Mouse (Mus musculus): ENCODE results near the gene Mrpl58. TPM values are rescaled to one million over a fixed set of nuclear protein-coding genes. Genes with fewer than 3 reads are reported as not detected.

Mrpl58 gene
- polyA plus RNA-seq, 1 experiment from 2014 or later, result 224 TPM

DNA sequence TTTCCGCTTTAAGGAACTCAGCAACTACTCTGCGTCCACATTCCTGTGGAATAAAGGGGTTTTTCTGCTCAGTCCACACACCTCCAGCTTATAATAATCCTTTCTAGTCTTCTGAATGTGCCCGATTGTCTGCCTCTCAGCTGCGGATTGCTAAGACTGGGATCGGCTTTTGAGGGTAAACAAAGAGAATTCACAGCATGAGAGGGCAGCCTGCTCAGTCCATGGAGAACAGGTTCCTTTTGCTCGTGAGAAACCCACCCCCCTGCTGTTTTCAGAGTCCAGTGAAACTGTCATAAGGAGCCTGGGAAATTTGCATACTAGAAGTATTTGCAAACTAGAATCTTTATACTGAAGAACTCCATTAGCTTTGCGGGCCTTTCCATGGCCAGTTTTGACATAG, 6.0 kb downstream of the Mrpl58 start:
- H3K4me2 ChIP-seq (ENCODE audit: low read length), result no peak overlapping the region
- H3K36me3 ChIP-seq (ENCODE audit: control insufficient read depth, insufficient read depth, low read length), result peaks cover 53% of the 10 kb centered on the region
- ATAC-seq (replicated peaks; ENCODE audit: low FRiP score, low TSS enrichment, low read depth), result no peak
- no peak overlapping the region for H3K4me3 ChIP-seq (ENCODE audit: low read depth, low read length)
- 79% methylated on average over 7 of the region's 7 CpGs for WGBS
- no peak for DNase-seq (ENCODE audit: low spot score)
- H3K9ac ChIP-seq (ENCODE audit: low read length), result no peak overlapping the region
- H3K27me3 ChIP-seq (replicated peaks; ENCODE audit: control insufficient read depth, insufficient read depth, low read length), result no peaks in the 10 kb centered on the region
- H3K27ac ChIP-seq (ENCODE audit: low read depth), result no peak overlapping the region
- peaks cover 20% of the 10 kb centered on the region for H3K4me1 ChIP-seq (replicated peaks; ENCODE audit: control insufficient read depth, insufficient read depth, low read length)
- H3K9me3 ChIP-seq (ENCODE audit: control insufficient read depth, low read length), result no peaks in the 10 kb centered on the region

- under 1% methylated on average over 52 of the region's 56 CpGs for WGBS
- H3K36me3 ChIP-seq (ENCODE audit: control insufficient read depth, insufficient read depth, low read length), result peaks cover 42% of the 10 kb centered on the region
These were observed 16.1 kb downstream of the Mrpl58 start, which contains the start of the genes Atp5h and Kctd2 for GRCm38 (mm10) chr11:115419531-115420237. Gene Atp5h (minus strand): TSS chr11:115419962. Gene Kctd2 (plus strand): TSS chr11:115420128.

DNA sequence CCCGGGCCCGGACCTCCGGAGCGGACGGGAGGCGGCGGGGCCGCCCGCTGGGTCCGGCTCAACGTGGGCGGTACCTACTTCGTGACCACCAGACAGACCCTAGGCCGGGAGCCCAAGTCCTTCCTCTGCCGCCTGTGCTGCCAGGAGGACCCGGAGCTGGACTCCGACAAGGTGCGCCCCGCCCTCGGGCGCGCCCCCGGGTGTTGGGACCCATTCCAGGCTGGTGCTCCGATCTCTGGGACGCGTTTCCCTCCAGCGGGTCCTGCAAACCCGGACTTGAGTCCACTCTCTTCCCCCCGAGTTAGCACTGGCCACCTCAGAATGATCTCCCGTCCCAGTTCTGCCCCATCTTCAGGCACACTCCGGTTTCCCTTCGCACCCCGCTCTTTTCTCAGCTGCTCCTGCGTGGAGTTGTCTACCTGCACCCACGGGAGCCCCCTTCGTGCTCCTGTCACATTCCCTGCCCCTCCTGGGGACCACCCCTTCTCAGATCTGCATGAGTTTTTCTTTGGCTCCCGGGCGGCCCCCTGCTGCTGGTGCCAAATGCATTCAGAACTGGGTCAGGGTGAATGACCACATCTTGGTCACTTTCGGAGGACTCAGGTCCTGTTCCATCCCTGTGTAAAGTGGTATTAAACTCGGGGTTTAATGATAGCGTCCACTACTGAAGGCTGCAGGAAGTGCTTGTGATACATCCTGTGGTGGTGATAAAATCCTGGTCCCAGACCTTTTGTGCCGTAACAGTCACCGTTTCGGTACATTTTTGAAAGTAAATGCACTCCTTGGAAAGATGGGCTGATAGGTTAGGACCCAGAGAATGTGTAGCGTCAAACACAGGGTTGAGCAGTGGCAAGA, 17.0 kb downstream of the Mrpl58 start:
- 2% methylated on average over 38 of the region's 45 CpGs for WGBS
- peak overlapping the region; percentile 74 for H3K27ac ChIP-seq (ENCODE audit: low read depth)
- H3K4me3 ChIP-seq (ENCODE audit: low read depth, low read length), result peak overlapping the region; percentile 78
- H3K9me3 ChIP-seq (ENCODE audit: control insufficient read depth, low read length), result no peaks in the 10 kb centered on the region
- DNase-seq (ENCODE audit: low spot score) (peak; percentile 79), ATAC-seq (replicated peaks; ENCODE audit: low FRiP score, low TSS enrichment, low read depth) (peak; percentile 76)
- H3K9ac ChIP-seq (ENCODE audit: low read length), result peak overlapping the region; percentile 88
- peaks cover 42% of the 10 kb centered on the region for H3K36me3 ChIP-seq (ENCODE audit: control insufficient read depth, insufficient read depth, low read length)
- peaks cover 19% of the 10 kb centered on the region for H3K4me1 ChIP-seq (replicated peaks; ENCODE audit: control insufficient read depth, insufficient read depth, low read length)
- H3K27me3 ChIP-seq (replicated peaks; ENCODE audit: control insufficient read depth, insufficient read depth, low read length), result no peaks in the 10 kb centered on the region
- H3K4me2 ChIP-seq (ENCODE audit: low read length), result peak overlapping the region; percentile 69

More at GRCm38 (mm10) chr11:115419531-115420237, 16.1 kb downstream of the Mrpl58 start, which contains the start of the genes Atp5h and Kctd2:
- Histone ChIP-seq H3K9ac (ENCODE audit: low read length) (peak within 1 kb of the TSS; percentile 88), H3K27me3 (replicated peaks; ENCODE audit: control insufficient read depth, insufficient read depth, low read length) (no peaks in the 10 kb centered on the region), H3K4me3 (ENCODE audit: low read depth, low read length) (peak within 1 kb of the TSS; percentile 78), H3K9me3 (ENCODE audit: control insufficient read depth, low read length) (no peaks in the 10 kb centered on the region), H3K4me1 (replicated peaks; ENCODE audit: control insufficient read depth, insufficient read depth, low read length) (peaks cover 19% of the 10 kb centered on the region), H3K4me2 (ENCODE audit: low read length) (peak within 1 kb of the TSS; percentile 84), H3K27ac (ENCODE audit: low read depth) (peak within 1 kb of the TSS; percentile 74)
- ATAC-seq (replicated peaks; ENCODE audit: low FRiP score, low TSS enrichment, low read depth) (peak; percentile 97), DNase-seq (ENCODE audit: low spot score) (peak; percentile 87)

DNA sequence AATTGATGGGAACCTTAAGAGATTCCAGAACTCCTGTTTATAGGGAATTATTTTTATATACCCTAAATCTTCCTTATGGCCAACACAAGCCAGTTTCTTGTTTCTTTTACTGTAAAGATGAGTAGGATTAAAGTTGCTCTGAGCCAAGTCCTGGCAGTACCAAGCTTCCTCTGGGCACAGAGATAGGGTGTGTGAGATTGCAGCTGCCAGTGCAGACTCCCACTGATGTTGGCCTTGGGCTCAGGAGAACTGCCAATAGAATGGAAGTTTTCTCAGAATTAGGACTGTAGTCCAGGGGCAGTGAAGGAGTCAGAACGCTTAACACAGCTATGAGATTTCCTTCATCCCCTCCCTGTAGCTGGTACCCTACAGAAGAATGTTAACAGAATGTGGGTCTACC, 17.8 kb downstream of the Mrpl58 start:
- peaks cover 19% of the 10 kb centered on the region for H3K4me1 ChIP-seq (replicated peaks; ENCODE audit: control insufficient read depth, insufficient read depth, low read length)
- H3K27me3 ChIP-seq (replicated peaks; ENCODE audit: control insufficient read depth, insufficient read depth, low read length), result no peaks in the 10 kb centered on the region
- peak overlapping the region; percentile 69 for H3K4me2 ChIP-seq (ENCODE audit: low read length)
- ATAC-seq (replicated peaks; ENCODE audit: low FRiP score, low TSS enrichment, low read depth), result no peak
- WGBS, result 41% methylated on average over 1 of the region's 1 CpGs
- no peaks in the 10 kb centered on the region for H3K9me3 ChIP-seq (ENCODE audit: control insufficient read depth, low read length)
- H3K36me3 ChIP-seq (ENCODE audit: control insufficient read depth, insufficient read depth, low read length), result peaks cover 42% of the 10 kb centered on the region
- H3K9ac ChIP-seq (ENCODE audit: low read length), result peak overlapping the region; percentile 88; the same call in 1 of the 2 replicates
- H3K4me3 ChIP-seq (ENCODE audit: low read depth, low read length), result peak overlapping the region; percentile 78
- DNase-seq (ENCODE audit: low spot score), result no peak
- H3K27ac ChIP-seq (ENCODE audit: low read depth), result no peak overlapping the region

DNA sequence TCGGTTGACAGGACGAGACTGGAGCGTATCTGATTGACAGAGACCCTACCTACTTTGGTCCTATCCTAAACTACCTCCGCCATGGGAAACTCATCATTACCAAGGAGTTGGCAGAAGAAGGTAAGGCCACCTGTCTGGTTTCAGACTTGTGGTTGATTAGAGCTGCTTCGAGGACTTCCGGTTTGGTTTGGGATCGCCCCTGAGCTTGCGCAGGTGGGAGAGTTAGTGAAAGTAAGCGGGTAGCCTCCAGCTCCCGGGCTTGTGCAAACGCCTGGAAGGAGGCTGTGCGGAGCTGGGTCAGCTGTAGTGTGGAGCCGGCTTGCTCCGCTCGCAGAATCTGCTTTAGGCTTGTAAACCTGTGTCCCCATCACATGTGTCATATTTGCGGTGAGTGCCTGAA, 18.4 kb downstream of the Mrpl58 start:
- H3K27me3 ChIP-seq (replicated peaks; ENCODE audit: control insufficient read depth, insufficient read depth, low read length), result no peaks in the 10 kb centered on the region
- no peaks in the 10 kb centered on the region for H3K9me3 ChIP-seq (ENCODE audit: control insufficient read depth, low read length)
- WGBS, result 90% methylated on average over 16 of the region's 16 CpGs
- no peak for ATAC-seq (replicated peaks; ENCODE audit: low FRiP score, low TSS enrichment, low read depth)
- peaks cover 42% of the 10 kb centered on the region for H3K36me3 ChIP-seq (ENCODE audit: control insufficient read depth, insufficient read depth, low read length)
- no peak overlapping the region for H3K27ac ChIP-seq (ENCODE audit: low read depth)
- no peak overlapping the region for H3K4me3 ChIP-seq (ENCODE audit: low read depth, low read length)
- H3K4me2 ChIP-seq (ENCODE audit: low read length), result no peak overlapping the region
- H3K9ac ChIP-seq (ENCODE audit: low read length), result no peak overlapping the region
- no peak for DNase-seq (ENCODE audit: low spot score)
- H3K4me1 ChIP-seq (replicated peaks; ENCODE audit: control insufficient read depth, insufficient read depth, low read length), result peaks cover 19% of the 10 kb centered on the region

- no peaks in the 10 kb centered on the region for H3K9me3 ChIP-seq (ENCODE audit: control insufficient read depth, low read length)
- ATAC-seq (replicated peaks; ENCODE audit: low FRiP score, low TSS enrichment, low read depth) (no peak), DNase-seq (ENCODE audit: low spot score) (no peak)
- no peaks in the 10 kb centered on the region for H3K27me3 ChIP-seq (replicated peaks; ENCODE audit: control insufficient read depth, insufficient read depth, low read length)
- H3K4me2 ChIP-seq (ENCODE audit: low read length), result no peak overlapping the region
- H3K36me3 ChIP-seq (ENCODE audit: control insufficient read depth, insufficient read depth, low read length), result peaks cover 37% of the 10 kb centered on the region
- whole genome bisulfite sequencing, result 78% methylated on average over 3 of the region's 3 CpGs
- no peak overlapping the region for H3K9ac ChIP-seq (ENCODE audit: low read length)
- H3K27ac ChIP-seq (ENCODE audit: low read depth), result no peak overlapping the region
- peaks cover 19% of the 10 kb centered on the region for H3K4me1 ChIP-seq (replicated peaks; ENCODE audit: control insufficient read depth, insufficient read depth, low read length)
- no peak overlapping the region for H3K4me3 ChIP-seq (ENCODE audit: low read depth, low read length)
These were observed 19.5 kb downstream of the Mrpl58 start for GRCm38 (mm10) chr11:115423091-115423490.

DNA sequence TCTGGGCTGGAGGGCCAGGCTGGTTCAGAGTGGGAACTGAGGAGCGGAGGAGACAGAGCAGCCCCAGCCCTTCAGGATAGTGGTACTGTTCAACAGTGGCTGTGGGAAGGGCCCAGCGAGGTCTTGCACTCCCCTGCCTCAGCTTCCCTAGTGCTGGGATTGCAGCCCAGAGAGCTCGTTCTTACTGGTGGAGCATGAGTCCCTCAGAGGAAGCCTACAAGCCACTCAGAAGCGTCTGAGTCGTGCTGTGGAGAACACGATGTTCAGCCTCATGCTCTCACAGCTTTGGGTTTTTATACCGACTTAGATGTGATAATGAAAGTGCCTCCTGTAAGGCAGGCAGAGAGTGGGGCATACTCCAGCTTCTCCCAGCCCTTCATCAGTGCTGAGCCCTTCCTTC, 21.1 kb downstream of the Mrpl58 start:
- Histone ChIP-seq H3K4me3 (ENCODE audit: low read depth, low read length) (no peak overlapping the region), H3K27me3 (replicated peaks; ENCODE audit: control insufficient read depth, insufficient read depth, low read length) (no peaks in the 10 kb centered on the region), H3K27ac (ENCODE audit: low read depth) (no peak overlapping the region), H3K9me3 (ENCODE audit: control insufficient read depth, low read length) (no peaks in the 10 kb centered on the region), H3K9ac (ENCODE audit: low read length) (no peak overlapping the region), H3K4me1 (replicated peaks; ENCODE audit: control insufficient read depth, insufficient read depth, low read length) (peaks cover 10% of the 10 kb centered on the region), H3K4me2 (ENCODE audit: low read length) (no peak overlapping the region), H3K36me3 (ENCODE audit: control insufficient read depth, insufficient read depth, low read length) (peaks cover 47% of the 10 kb centered on the region)
- WGBS, result 79% methylated on average over 7 of the region's 7 CpGs
- ATAC-seq (replicated peaks; ENCODE audit: low FRiP score, low TSS enrichment, low read depth) (no peak), DNase-seq (ENCODE audit: low spot score) (no peak)

GRCm38 (mm10) chr11:115425671-115426070, 22.1 kb downstream of the Mrpl58 start:
- no peak overlapping the region for H3K27ac ChIP-seq (ENCODE audit: low read depth)
- no peak overlapping the region for H3K4me2 ChIP-seq (ENCODE audit: low read length)
- H3K4me3 ChIP-seq (ENCODE audit: low read depth, low read length), result no peak overlapping the region
- no peaks in the 10 kb centered on the region for H3K27me3 ChIP-seq (replicated peaks; ENCODE audit: control insufficient read depth, insufficient read depth, low read length)
- H3K9ac ChIP-seq (ENCODE audit: low read length), result no peak overlapping the region
- H3K9me3 ChIP-seq (ENCODE audit: control insufficient read depth, low read length), result no peaks in the 10 kb centered on the region
- 93% methylated on average over 6 of the region's 6 CpGs for WGBS
- DNase-seq (ENCODE audit: low spot score), result no peak
- no peak for ATAC-seq (replicated peaks; ENCODE audit: low FRiP score, low TSS enrichment, low read depth)
- H3K36me3 ChIP-seq (ENCODE audit: control insufficient read depth, insufficient read depth, low read length), result peaks cover 57% of the 10 kb centered on the region
- peaks cover 10% of the 10 kb centered on the region for H3K4me1 ChIP-seq (replicated peaks; ENCODE audit: control insufficient read depth, insufficient read depth, low read length)

Measured in intestine, embryonic 14.5 days (tissue).